Mouse (Mus musculus) embryonic fibroblast, embryonic 13.5 days (primary cell): ENCODE measurements around the gene Ddx43.

ENCODE experiments used
- CTCF ChIP-seq: IDR thresholded peaks from 2 replicates; pipeline ENCODE4 v1.5.1; 2011; ENCODE audit warnings: mild to moderate bottlenecking, control low read depth, low read length, moderate library complexity, borderline replicate concordance; ENCODE audit not compliant: insufficient read depth
- POLR2A ChIP-seq: IDR thresholded peaks from 2 replicates; pipeline ENCODE4 v1.6.1; 2011; ENCODE audit warnings: low read depth, mild to moderate bottlenecking, control low read depth, low read length, moderate library complexity

- TF ChIP-seq CTCF: no peak
- no peak for TF ChIP-seq POLR2A
Observed at GRCm38 (mm10) chr9:78385893-78386292, 9.7 kb upstream of the Ddx43 start.
